In genomic region chr15:10583408-10583807, GRCm38 (mm10) we compare ENCODE assay signal across 8 mouse cellular contexts. TPM values are rescaled to one million over a fixed set of nuclear protein-coding genes. Genes with fewer than 3 reads are reported as not detected.
DNase-seq lines count a peak whose midpoint lies in the region; ATAC-seq and TF ChIP-seq lines count a peak whose summit lies in the region.

No protein-coding gene starts in this region.

- peak; percentile 92 for ATAC-seq in kidney, embryonic 14.5 days (ENCODE audit: low FRiP score, low TSS enrichment)
- peak; percentile 96 for ATAC-seq in lung, postnatal 0 days

- peak; percentile 33 to 52 for DNase-seq in right cerebral cortex, postnatal 10 days (ENCODE audit: low spot score in 2 of 2)
- DNase-seq in right cerebral cortex, adult 2 months (ENCODE audit: low spot score in 2 of 2), result no peak
- DNase-seq in brain, adult 2 months (ENCODE audit: low read depth, low spot score), result peak; percentile 36
- DNase-seq in gastrocnemius, postnatal 14 days, result peak; percentile 66
- DNase-seq in lung, postnatal 0 days (ENCODE audit: low spot score), result peak; percentile 82
- DNase-seq in ovary, postnatal 14 days (ENCODE audit: low spot score), result peak; percentile 36
- DNase-seq in thymus, postnatal 4 days, result peak; percentile 83

- no peaks in the 10 kb centered on the region for H3K9me3 ChIP-seq in kidney, embryonic 14.5 days (ENCODE audit: control insufficient read depth, low read length)
- H3K9me3 ChIP-seq in lung, postnatal 0 days (ENCODE audit: low read length), result no peaks in the 10 kb centered on the region

- H3K36me3 ChIP-seq in kidney, embryonic 14.5 days (ENCODE audit: control insufficient read depth, insufficient read depth, low read length), result peaks cover 26% of the 10 kb centered on the region; the same call in 1 of the 2 replicates
- H3K36me3 ChIP-seq in lung, postnatal 0 days (ENCODE audit: insufficient read depth, low read length), result peaks cover 24% of the 10 kb centered on the region; the same call in 1 of the 2 replicates

- no peak overlapping the region for H3K4me3 ChIP-seq in kidney, embryonic 14.5 days (ENCODE audit: low read length)
- H3K4me3 ChIP-seq in lung, postnatal 0 days (ENCODE audit: low read depth, low read length), result no peak overlapping the region

- H3K4me1 ChIP-seq in kidney, embryonic 14.5 days (ENCODE audit: control insufficient read depth, insufficient read depth, low read length), result no peaks in the 10 kb centered on the region
- H3K4me1 ChIP-seq in lung, postnatal 0 days (ENCODE audit: insufficient read depth, low read depth, low read length), result no peaks in the 10 kb centered on the region

- intact Hi-C loops in gastrocnemius, postnatal 14 days (cut with DNase I; ENCODE audit: low total_unique reads), result no loop called here

- H3K4me2 ChIP-seq in kidney, embryonic 14.5 days (replicated peaks; ENCODE audit: low read depth, low read length), result no peak overlapping the region
- no peak overlapping the region for H3K4me2 ChIP-seq in lung, postnatal 0 days (replicated peaks; ENCODE audit: low read depth, low read length)

- peak; percentile 88 for TF ChIP-seq CTCF in lung, postnatal 0 days (IDR thresholded peaks at IDR 0.05)

- H3K27ac ChIP-seq in kidney, embryonic 14.5 days (ENCODE audit: low read depth, low read length), result no peak overlapping the region
- no peak overlapping the region for H3K27ac ChIP-seq in lung, postnatal 0 days (ENCODE audit: low read length)

- no peaks in the 10 kb centered on the region for H3K27me3 ChIP-seq in kidney, embryonic 14.5 days (ENCODE audit: control insufficient read depth, insufficient read depth, low read length)
- no peaks in the 10 kb centered on the region for H3K27me3 ChIP-seq in lung, postnatal 0 days (replicated peaks; ENCODE audit: insufficient read depth, low read length)

- H3K9ac ChIP-seq in kidney, embryonic 14.5 days (ENCODE audit: low read depth, low read length), result no peak overlapping the region
- H3K9ac ChIP-seq in lung, postnatal 0 days (replicated peaks; ENCODE audit: low read depth), result no peak overlapping the region

- TF ChIP-seq EP300 in lung, postnatal 0 days (IDR thresholded peaks at IDR 0.05), result no peak

- 52% methylated on average over 8 of the region's 8 CpGs for WGBS in kidney, embryonic 14.5 days
- WGBS in lung, postnatal 0 days, result 35% methylated on average over 8 of the region's 8 CpGs

RNA-seq across cellular contexts. Expression of gene Ttc23l, which starts 24.9 kb away (rescaled TPM):
- not detected for total RNA-seq in gastrocnemius, postnatal 14 days (2021)
- not detected in 2 replicates for polyA plus RNA-seq in kidney, embryonic 14.5 days (2014; fragmentation: Nextera tagmentation; extraction: Ambion mirVana)
- not detected in 2 replicates for polyA plus RNA-seq in lung, postnatal 0 days (2015; fragmentation: Nextera tagmentation; extraction: Ambion mirVana)

Comparison
In these comparisons a context has a peak if more than half of its experiments do, and no peak if none do; other contexts are left out.
1. DNase-seq: peak in right cerebral cortex, postnatal 10 days (2 of 2), brain, adult 2 months (single experiment), gastrocnemius, postnatal 14 days (single experiment), lung, postnatal 0 days (single experiment), ovary, postnatal 14 days (single experiment) and thymus, postnatal 4 days (single experiment); none in right cerebral cortex, adult 2 months (0 of 2).